Mouse (Mus musculus) MEL (cell line): ENCODE measurements around the gene Col4a2. TPM values are rescaled to one million over a fixed set of nuclear protein-coding genes. Genes with fewer than 3 reads are reported as not detected.

Experiments used
- DNase-seq: peaks from one replicate; pipeline ENCODE4 v3.0.0; 2011; ENCODE audit warnings: low read depth, low spot score
- H3K27ac ChIP-seq: 2 replicates; pipeline ENCODE4 v1.5.1; 2012; ENCODE audit warnings: low read depth, mild to moderate bottlenecking, control low read depth, low read length, moderate library complexity; ENCODE audit not compliant: control insufficient read depth
- H3K27me3 ChIP-seq, 2 experiments: fragments of 150-350 bp in 1 of 2; sonication (generic) in 1 of 2; 2 replicates each; pipeline ENCODE4 v1.6.1; 2012; ENCODE audit warnings: low read length in 2 of 2, mild to moderate bottlenecking in 2 of 2, improper control_type of control experiment in 1 of 2, moderate library complexity in 1 of 2; ENCODE audit not compliant: insufficient read depth in 2 of 2, control insufficient read depth in 1 of 2
- H3K36me3 ChIP-seq, 2 experiments: 2 replicates each; pipeline ENCODE4 v1.6.1; 2012 to 2014; ENCODE audit warnings: low read length in 2 of 2, improper control_type of control experiment in 1 of 2, inconsistent platforms in 1 of 2, mild to moderate bottlenecking in 1 of 2; ENCODE audit not compliant: insufficient read depth in 2 of 2, control insufficient read depth in 1 of 2
- H3K4me1 ChIP-seq, 2 experiments: fragments of 150-350 bp in 1 of 2; sonication (generic) in 1 of 2; 2 replicates each; pipeline ENCODE4 v1.6.1; 2012; ENCODE audit warnings: low read length in 2 of 2, improper control_type of control experiment in 1 of 2, mild to moderate bottlenecking in 1 of 2; ENCODE audit not compliant: insufficient read depth in 2 of 2, control insufficient read depth in 1 of 2
- H3K4me3 ChIP-seq, 2 experiments: fragments of 150-350 bp in 1 of 2; sonication (generic) in 1 of 2; 2 replicates each; pipeline ENCODE4 v1.5.1; 2012; ENCODE audit warnings: low read depth in 2 of 2, low read length in 2 of 2, mild to moderate bottlenecking in 2 of 2, moderate library complexity in 2 of 2, control low read depth in 1 of 2, improper control_type of control experiment in 1 of 2; ENCODE audit not compliant: control insufficient read depth in 1 of 2, insufficient read depth in 1 of 2
- H3K79me2 ChIP-seq: 2 replicates; pipeline ENCODE4 v1.6.1; 2012; ENCODE audit warnings: mild to moderate bottlenecking, low read length, moderate library complexity; ENCODE audit not compliant: control insufficient read depth, poor library complexity, insufficient read depth
- H3K9ac ChIP-seq: 2 replicates; pipeline ENCODE4 v1.6.1; 2012; ENCODE audit warnings: low read depth, mild to moderate bottlenecking, control low read depth, low read length, moderate library complexity; ENCODE audit not compliant: control insufficient read depth, poor library complexity, severe bottlenecking
- H3K9me3 ChIP-seq: fragments of 150-350 bp; sonication (generic); replicated peaks from 2 replicates; pipeline ENCODE4 v1.6.1; 2012; ENCODE audit warnings: mild to moderate bottlenecking, low read length, improper control_type of control experiment, moderate library complexity; ENCODE audit not compliant: insufficient read depth
- CHD2 ChIP-seq: IDR thresholded peaks from 2 replicates; pipeline ENCODE4 v1.6.1; 2011; ENCODE audit warnings: low read length, improper control_type of control experiment
- CTCF ChIP-seq, 3 experiments: IDR thresholded peaks in 2 of 3; conservative IDR thresholded peaks in 1 of 3; 2 replicates each; pipeline ENCODE4 v1.5.1; 2011 to 2012; ENCODE audit warnings: low read length in 3 of 3, low read depth in 2 of 3, mild to moderate bottlenecking in 2 of 3, improper control_type of control experiment in 1 of 3, inconsistent platforms in 1 of 3, mixed read lengths in 1 of 3, moderate library complexity in 1 of 3; ENCODE audit not compliant: control insufficient read depth in 1 of 3, insufficient read depth in 1 of 3, poor library complexity in 1 of 3, severe bottlenecking in 1 of 3
- E2F4 ChIP-seq: IDR thresholded peaks from 2 replicates; pipeline ENCODE4 v1.6.1; 2011; ENCODE audit warnings: low read depth, low read length, improper control_type of control experiment, borderline replicate concordance
- ELF1 ChIP-seq: IDR thresholded peaks from 2 replicates; pipeline ENCODE4 v1.6.1; 2014; ENCODE audit warnings: low read depth, mild to moderate bottlenecking, inconsistent platforms, low read length, improper control_type of control experiment, moderate library complexity
- GABPA ChIP-seq: IDR thresholded peaks from 2 replicates; pipeline ENCODE4 v1.6.1; 2012; ENCODE audit warnings: low read depth, mild to moderate bottlenecking, inconsistent platforms, low read length, improper control_type of control experiment, moderate library complexity
- GATA1 ChIP-seq: IDR thresholded peaks from 2 replicates; pipeline ENCODE4 v1.6.1; 2011; ENCODE audit warnings: low read depth, low read length, improper control_type of control experiment
- JUND ChIP-seq: IDR thresholded peaks from 2 replicates; pipeline ENCODE4 v1.6.1; 2011; ENCODE audit warnings: low read depth, mild to moderate bottlenecking, improper control_type of control experiment, low read length
- MAFK ChIP-seq: IDR thresholded peaks from 2 replicates; pipeline ENCODE4 v1.6.1; 2011; ENCODE audit warnings: low read depth, mild to moderate bottlenecking, low read length, improper control_type of control experiment, borderline replicate concordance
- MXI1 ChIP-seq: IDR thresholded peaks from 2 replicates; pipeline ENCODE4 v1.6.1; 2011; ENCODE audit warnings: mild to moderate bottlenecking, low read depth, low read length, improper control_type of control experiment
- NELFE ChIP-seq: IDR thresholded peaks from 2 replicates; pipeline ENCODE4 v1.6.1; 2011; ENCODE audit warnings: low read depth, low read length, improper control_type of control experiment
- NRF1 ChIP-seq: IDR thresholded peaks from 2 replicates; pipeline ENCODE4 v1.6.1; 2014; ENCODE audit warnings: low read depth, mild to moderate bottlenecking, inconsistent platforms, low read length, improper control_type of control experiment, moderate library complexity; ENCODE audit not compliant: poor library complexity, insufficient read depth, severe bottlenecking
- POLR2AphosphoS5 ChIP-seq: IDR thresholded peaks from 2 replicates; pipeline ENCODE4 v1.6.1; 2012; ENCODE audit warnings: low read depth, borderline replicate concordance, mild to moderate bottlenecking, inconsistent platforms, low read length, moderate library complexity, mixed read lengths
- RAD21 ChIP-seq: IDR thresholded peaks from 2 replicates; pipeline ENCODE4 v1.6.1; 2011; ENCODE audit warnings: mild to moderate bottlenecking, low read depth, low read length, improper control_type of control experiment
- SIN3A ChIP-seq: IDR thresholded peaks from 2 replicates; pipeline ENCODE4 v1.6.1; 2012; ENCODE audit warnings: low read length, improper control_type of control experiment, inconsistent platforms
- TAL1 ChIP-seq: IDR thresholded peaks from 2 replicates; pipeline ENCODE4 v1.6.1; 2012; ENCODE audit warnings: mild to moderate bottlenecking, inconsistent platforms, low read length, moderate library complexity, mixed read lengths
- TCF12 ChIP-seq: IDR thresholded peaks from 2 replicates; pipeline ENCODE4 v1.6.1; 2014; ENCODE audit warnings: low read depth, mild to moderate bottlenecking, inconsistent platforms, low read length, improper control_type of control experiment, moderate library complexity
- UBTF ChIP-seq: IDR thresholded peaks from 2 replicates; pipeline ENCODE4 v1.6.1; 2012; ENCODE audit warnings: low read depth, mild to moderate bottlenecking, inconsistent platforms, low read length, improper control_type of control experiment, moderate library complexity, borderline replicate concordance; ENCODE audit not compliant: insufficient read depth
- ZKSCAN1 ChIP-seq: IDR thresholded peaks from 2 replicates; pipeline ENCODE4 v1.6.1; 2012; ENCODE audit warnings: low read depth, mild to moderate bottlenecking, inconsistent platforms, low read length, improper control_type of control experiment, moderate library complexity
- ZMIZ1 ChIP-seq: IDR thresholded peaks from 2 replicates; pipeline ENCODE4 v1.6.1; 2012; ENCODE audit warnings: low read depth, mild to moderate bottlenecking, inconsistent platforms, low read length, improper control_type of control experiment, moderate library complexity
- ZNF384 ChIP-seq: IDR thresholded peaks from 2 replicates; pipeline ENCODE4 v1.6.1; 2012; ENCODE audit warnings: low read depth, mild to moderate bottlenecking, inconsistent platforms, low read length, improper control_type of control experiment
- polyA plus RNA-seq, 2 experiments: library from polyadenylated mRNA; stranded (reverse) in 1 of 2; unstranded in 1 of 2; fragments of >175 nt in 1 of 2; fragments of >200 nt in 1 of 2; gene quantifications; 2 replicates each; pipeline versions ENCODE4 v1.2.1 to v1.2.4; 2012; ENCODE audit warnings: low replicate concordance in 2 of 2, low read depth in 1 of 2; ENCODE audit not compliant: insufficient read length in 2 of 2, insufficient read depth in 1 of 2, missing spikeins in 1 of 2
- total RNA-seq: library from RNA; depleted of rRNA; stranded (reverse); fragments of 300-350 nt; gene quantifications from 2 replicates; pipeline ENCODE4 v1.2.3, GENCODE M21; 2012

Col4a2 gene
- total and polyA plus RNA-seq, 3 experiments, result 0.04 to 0.81 TPM; not detected in 1

GRCm38 (mm10) chr8:11374326-11375076 lies 61.9 kb downstream of the Col4a2 start:
- TF ChIP-seq SIN3A (no peak), ELF1 (no peak), ZKSCAN1 (no peak), NRF1 (no peak), ZNF384 (no peak), GATA1 (no peak), UBTF (no peak), GABPA (no peak), TAL1 (no peak), JUND (no peak), POLR2AphosphoS5 (no peak), MXI1 (no peak), RAD21 (no peak), NELFE (no peak), MAFK (no peak), CTCF (IDR thresholded peaks at IDR 0.05 in 2 of 3, conservative IDR thresholded peaks at IDR 0.05 in 1 of 3; ENCODE audit: control insufficient read depth in 1 of 3, insufficient read depth in 1 of 3, low read depth in 2 of 3, low read length in 3 of 3, poor library complexity in 1 of 3, severe bottlenecking in 1 of 3) (no peak), TCF12 (no peak), CHD2 (no peak), ZMIZ1 (no peak), E2F4 (no peak)

More at GRCm38 (mm10) chr8:11374326-11375076, 61.9 kb downstream of the Col4a2 start:
- H3K4me1 ChIP-seq, result no peaks in the 10 kb centered on the region
- no peaks in the 10 kb centered on the region for H3K79me2 ChIP-seq
- H3K4me3 ChIP-seq, result no peak overlapping the region
- H3K36me3 ChIP-seq, result no peaks in the 10 kb centered on the region
- no peak for DNase-seq
- no peak overlapping the region for H3K27ac ChIP-seq
- H3K9ac ChIP-seq, result no peak overlapping the region
- H3K9me3 ChIP-seq, result no peaks in the 10 kb centered on the region
- H3K27me3 ChIP-seq, result no peaks in the 10 kb centered on the region
